Mouse (Mus musculus) left cerebral cortex, adult 11 months (tissue): ENCODE measurements around the gene Clcn3.

Experiments
- DNase-seq: peaks from one replicate; pipeline ENCODE4 v3.0.0; 2022; ENCODE audit warnings: low spot score

Gene Clcn3

GRCm38 (mm10) chr8:60951757-60952156, 31.3 kb downstream of the Clcn3 start:
- no peak for DNase-seq

- DNase-seq = no peak
Measured at GRCm38 (mm10) chr8:60951271-60951670, 31.8 kb downstream of the Clcn3 start.

GRCm38 (mm10) chr8:60949859-60950258, 33.2 kb downstream of the Clcn3 start:
- no peak for DNase-seq

- DNase-seq = no peak
Measured at GRCm38 (mm10) chr8:60947503-60947902, 35.6 kb downstream of the Clcn3 start.

GRCm38 (mm10) chr8:60942867-60943266, 40.2 kb downstream of the Clcn3 start:
- no peak for DNase-seq

- no peak for DNase-seq
Measured at GRCm38 (mm10) chr8:60938717-60939424, 44.2 kb downstream of the Clcn3 start.

GRCm38 (mm10) chr8:60933617-60934016, 49.5 kb downstream of the Clcn3 start:
- no peak for DNase-seq

GRCm38 (mm10) chr8:60920176-60920575, 62.9 kb downstream of the Clcn3 start:
- no peak for DNase-seq

- DNase-seq = no peak
Measured at GRCm38 (mm10) chr8:60919069-60919468, 64.0 kb downstream of the Clcn3 start.

GRCm38 (mm10) chr8:60912554-60912953, 70.5 kb downstream of the Clcn3 start:
- no peak for DNase-seq

GRCm38 (mm10) chr8:60912081-60912480, 71.0 kb downstream of the Clcn3 start:
- DNase-seq = no peak

- DNase-seq = no peak
Measured at GRCm38 (mm10) chr8:60900147-60900546, 83.0 kb downstream of the Clcn3 start.

- DNase-seq = no peak
Measured at GRCm38 (mm10) chr8:60895878-60896277, 87.2 kb downstream of the Clcn3 start.

GRCm38 (mm10) chr8:60891757-60892156, 91.3 kb downstream of the Clcn3 start:
- no peak for DNase-seq

- no peak for DNase-seq
Measured at GRCm38 (mm10) chr8:60890520-60890874, 92.6 kb downstream of the Clcn3 start.

- peak; percentile 83 for DNase-seq
Measured at GRCm38 (mm10) chr8:60889843-60890519, 93.1 kb downstream of the Clcn3 start, which contains the start of gene Hpf1. TSS of gene Hpf1 (plus strand) at chr8:60890418.

- DNase-seq = no peak
Measured at GRCm38 (mm10) chr8:60889131-60889842, 93.8 kb downstream of the Clcn3 start.

- no peak for DNase-seq
Measured at GRCm38 (mm10) chr8:60886736-60887135, 96.4 kb downstream of the Clcn3 start.

- no peak for DNase-seq
Measured at GRCm38 (mm10) chr8:60883419-60884137, 99.5 kb downstream of the Clcn3 start.

- DNase-seq = no peak
Measured at GRCm38 (mm10) chr8:60878617-60879016, 104.5 kb downstream of the Clcn3 start.

GRCm38 (mm10) chr8:60870231-60871193, 112.6 kb downstream of the Clcn3 start:
- DNase-seq = no peak
